Mouse (Mus musculus): Measurements from ENCODE around the gene Gm27029.
"Not testable (repeated sequence)": the region's sequence is repeated elsewhere in the genome, so short reads cannot be mapped to it uniquely, and the experiment has no call there.

Gm27029 gene

GRCm38 (mm10) chr11:101420148-101420547 lies 4.4 kb downstream of the Gm27029 start:
- no peak for DNase-seq (ENCODE audit: low read depth, low spot score)

- DNase-seq (ENCODE audit: low read depth, low spot score): no peak
Observed at GRCm38 (mm10) chr11:101419610-101420009, 5.0 kb downstream of the Gm27029 start.

GRCm38 (mm10) chr11:101418991-101419390 lies 5.6 kb downstream of the Gm27029 start:
- no peak for DNase-seq (ENCODE audit: low read depth, low spot score)

GRCm38 (mm10) chr11:101417101-101417855 lies 7.3 kb downstream of the Gm27029 start, which contains the start of gene Aarsd1:
Aarsd1 (minus strand) TSS chr11:101417615.
- peak; percentile 73 for DNase-seq (ENCODE audit: low read depth, low spot score)

- peak; percentile 50 for DNase-seq (ENCODE audit: low read depth, low spot score)
Observed at GRCm38 (mm10) chr11:101416433-101417100, 8.0 kb downstream of the Gm27029 start.

GRCm38 (mm10) chr11:101415306-101415705 lies 9.3 kb downstream of the Gm27029 start:
- DNase-seq (ENCODE audit: low read depth, low spot score): no peak

GRCm38 (mm10) chr11:101395110-101395509 lies 29.5 kb downstream of the Gm27029 start:
- DNase-seq (ENCODE audit: low read depth, low spot score): peak; percentile 29

GRCm38 (mm10) chr11:101381817-101382216 lies 42.8 kb downstream of the Gm27029 start:
- no peak for DNase-seq (ENCODE audit: low read depth, low spot score)

GRCm38 (mm10) chr11:101378926-101379325 lies 45.7 kb downstream of the Gm27029 start:
- no peak for DNase-seq (ENCODE audit: low read depth, low spot score)

GRCm38 (mm10) chr11:101378196-101378595 lies 46.4 kb downstream of the Gm27029 start:
- DNase-seq (ENCODE audit: low read depth, low spot score): not testable (repeated sequence)

- DNase-seq (ENCODE audit: low read depth, low spot score): no peak
Observed at GRCm38 (mm10) chr11:101374421-101374938, 50.1 kb downstream of the Gm27029 start.

- DNase-seq (ENCODE audit: low read depth, low spot score): no peak
Observed at GRCm38 (mm10) chr11:101370141-101370540, 54.5 kb downstream of the Gm27029 start.

GRCm38 (mm10) chr11:101367326-101367935 lies 57.2 kb downstream of the Gm27029 start, which contains the start of gene G6pc:
G6pc (plus strand) TSS chr11:101367561.
- no peak for DNase-seq (ENCODE audit: low read depth, low spot score)

GRCm38 (mm10) chr11:101364531-101364931 lies 60.1 kb downstream of the Gm27029 start:
- DNase-seq (ENCODE audit: low read depth, low spot score): no peak

GRCm38 (mm10) chr11:101360651-101361113 lies 63.9 kb downstream of the Gm27029 start:
- no peak for DNase-seq (ENCODE audit: low read depth, low spot score)

- no peak for DNase-seq (ENCODE audit: low read depth, low spot score)
Observed at GRCm38 (mm10) chr11:101359776-101360175, 64.8 kb downstream of the Gm27029 start.

- no peak for DNase-seq (ENCODE audit: low read depth, low spot score)
Observed at GRCm38 (mm10) chr11:101357505-101358182, 67.0 kb downstream of the Gm27029 start.
